Mouse (Mus musculus): ENCODE measurements around the gene Opcml. TPM values are rescaled to one million over a fixed set of nuclear protein-coding genes. Genes with fewer than 3 reads are reported as not detected.

Opcml gene
- total and polyA plus RNA-seq, 3 experiments = 0.82 TPM; not detected in 2

DNA sequence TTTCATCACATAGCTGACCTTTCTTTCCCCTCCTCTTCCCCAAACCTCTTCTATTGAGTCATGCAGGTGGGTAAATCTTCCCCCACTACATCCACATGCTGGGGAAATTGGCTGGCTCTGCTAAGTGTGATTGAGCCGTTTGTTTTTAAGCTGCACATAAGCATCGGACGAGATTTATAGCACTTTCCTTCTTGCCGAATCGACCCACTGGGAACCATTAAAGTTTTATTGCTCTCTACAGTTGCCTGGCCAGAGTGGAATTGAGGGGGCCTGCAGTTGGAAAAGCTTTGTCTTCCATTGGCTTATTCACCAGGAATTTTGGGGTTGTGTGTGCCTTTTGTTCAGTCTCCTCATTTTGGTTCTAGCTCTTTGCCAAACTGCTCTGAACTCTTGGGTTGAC is 147.1 kb downstream of the Opcml start:
- DNase-seq (ENCODE audit: low spot score) = no peak
- no peaks in the 10 kb centered on the region for H3K4me1 ChIP-seq (ENCODE audit: insufficient read depth, low read depth, low read length)
- H3K4me3 ChIP-seq (ENCODE audit: low read depth, low read length) = no peak overlapping the region
- no peaks in the 10 kb centered on the region for H3K36me3 ChIP-seq (replicated peaks)
- ATAC-seq (ENCODE audit: extremely low read depth, insufficient number of reproducible peaks, low FRiP score, poor library complexity, severe bottlenecking) = no peak
- TF ChIP-seq POLR2AphosphoS5 (IDR thresholded peaks at IDR 0.05; ENCODE audit: insufficient replicate concordance, low read depth, low read length) = no peak
- no peak for TF ChIP-seq CTCF (IDR thresholded peaks at IDR 0.05; ENCODE audit: low read depth, low read length)
- no peak for TF ChIP-seq GATA1 (IDR thresholded peaks at IDR 0.05; ENCODE audit: borderline replicate concordance, low read length)
- TF ChIP-seq GATA2 (IDR thresholded peaks at IDR 0.05; ENCODE audit: borderline replicate concordance, low read depth, low read length) = no peak
- TF ChIP-seq TAL1 (conservative IDR thresholded peaks at IDR 0.05; ENCODE audit: low read depth, low read length) = no peak
- H3K27me3 ChIP-seq (ENCODE audit: insufficient read depth, low read length) = no peaks in the 10 kb centered on the region
- no peaks in the 10 kb centered on the region for H3K9me3 ChIP-seq (replicated peaks)

DNA sequence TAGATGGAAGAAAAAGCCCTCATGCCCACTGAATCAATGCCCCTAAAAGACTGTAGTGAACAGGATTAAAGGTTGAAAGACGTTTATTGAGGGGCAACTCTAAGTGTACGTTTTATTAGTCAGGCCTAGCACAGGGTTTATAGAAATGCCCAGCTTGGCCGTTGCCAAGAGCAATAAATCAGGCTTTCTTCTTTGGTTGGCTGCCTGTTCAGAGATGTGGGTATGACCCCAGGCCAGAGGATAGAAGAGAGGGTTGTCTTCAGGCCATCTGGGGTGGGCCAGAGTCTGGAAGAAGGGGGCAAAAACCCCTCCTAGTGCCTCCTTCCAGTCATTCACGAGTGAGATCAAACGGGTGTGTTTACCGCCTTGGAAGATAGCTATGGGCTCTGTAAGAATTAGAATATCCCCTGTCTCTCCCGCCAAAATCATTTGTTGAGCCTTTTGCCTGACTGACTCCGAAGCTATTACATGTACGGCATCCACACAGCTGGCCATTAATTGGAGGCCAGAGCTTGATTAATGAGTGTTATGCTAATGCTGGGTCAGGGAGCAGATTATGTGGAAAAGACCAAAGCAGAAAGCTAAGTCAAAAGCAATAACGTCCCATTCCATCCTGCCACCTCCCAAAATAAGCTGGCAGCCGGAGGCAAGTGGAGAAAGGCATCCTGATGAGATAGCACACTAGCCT is 154.9 kb downstream of the Opcml start:
- no peaks in the 10 kb centered on the region for H3K36me3 ChIP-seq (replicated peaks)
- H3K27me3 ChIP-seq (ENCODE audit: insufficient read depth, low read length) = no peaks in the 10 kb centered on the region
- H3K4me1 ChIP-seq (ENCODE audit: insufficient read depth, low read depth, low read length) = no peaks in the 10 kb centered on the region
- no peaks in the 10 kb centered on the region for H3K9me3 ChIP-seq (replicated peaks)
- no peak overlapping the region for H3K4me3 ChIP-seq (ENCODE audit: low read depth, low read length)
- no peak for ATAC-seq (ENCODE audit: extremely low read depth, insufficient number of reproducible peaks, low FRiP score, poor library complexity, severe bottlenecking)
- no peak for DNase-seq (ENCODE audit: low spot score)
- TF ChIP-seq TAL1 (conservative IDR thresholded peaks at IDR 0.05; ENCODE audit: low read depth, low read length) (no peak), CTCF (IDR thresholded peaks at IDR 0.05; ENCODE audit: low read depth, low read length) (no peak), GATA1 (IDR thresholded peaks at IDR 0.05; ENCODE audit: borderline replicate concordance, low read length) (no peak), POLR2AphosphoS5 (IDR thresholded peaks at IDR 0.05; ENCODE audit: insufficient replicate concordance, low read depth, low read length) (no peak), GATA2 (IDR thresholded peaks at IDR 0.05; ENCODE audit: borderline replicate concordance, low read depth, low read length) (no peak)

DNA sequence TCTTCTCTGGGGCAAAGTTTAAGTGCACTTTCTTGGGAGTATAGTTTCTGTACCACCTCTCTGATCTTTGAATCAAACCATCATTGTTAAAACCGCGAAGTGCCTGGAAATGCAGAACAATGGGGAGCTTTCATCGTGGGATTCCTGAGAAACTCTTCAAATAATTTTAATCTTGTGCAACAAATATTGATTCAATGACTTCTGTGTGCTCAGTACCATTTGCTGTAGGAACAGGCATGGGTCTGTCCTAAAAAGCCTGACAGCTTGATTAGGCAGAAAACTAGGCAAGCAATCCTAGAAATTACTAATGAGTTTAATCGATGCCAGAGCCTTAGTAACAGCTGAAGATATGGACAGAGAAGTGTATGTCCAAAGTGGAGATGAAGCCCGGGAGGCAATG is 160.5 kb downstream of the Opcml start:
- H3K27me3 ChIP-seq (ENCODE audit: insufficient read depth, low read length) = no peaks in the 10 kb centered on the region

DNA sequence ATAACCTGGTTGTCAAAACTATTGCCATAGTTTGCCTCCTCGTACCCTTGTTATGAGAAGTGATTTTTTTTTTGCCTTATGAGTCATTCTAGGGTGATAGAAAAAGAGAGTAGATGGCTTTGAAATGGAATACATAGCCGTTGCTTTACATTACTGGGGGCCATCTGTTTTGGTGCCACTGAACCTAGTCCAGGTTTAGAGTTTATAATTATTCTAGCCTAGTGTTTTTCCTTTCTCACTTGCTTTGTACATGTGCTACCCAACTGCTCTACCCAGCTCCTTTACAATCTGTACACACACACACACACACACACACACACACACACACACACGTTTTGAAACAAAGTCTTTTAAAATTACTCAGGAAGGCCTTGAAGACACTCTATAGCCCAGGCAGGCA is 171.1 kb downstream of the Opcml start:
- no peaks in the 10 kb centered on the region for H3K27me3 ChIP-seq (ENCODE audit: insufficient read depth, low read length)
- DNase-seq (ENCODE audit: low spot score) (no peak), ATAC-seq (ENCODE audit: extremely low read depth, insufficient number of reproducible peaks, low FRiP score, poor library complexity, severe bottlenecking) (no peak)
- TF ChIP-seq POLR2AphosphoS5 (IDR thresholded peaks at IDR 0.05; ENCODE audit: insufficient replicate concordance, low read depth, low read length) = no peak
- no peak for TF ChIP-seq GATA2 (IDR thresholded peaks at IDR 0.05; ENCODE audit: borderline replicate concordance, low read depth, low read length)
- no peak for TF ChIP-seq GATA1 (IDR thresholded peaks at IDR 0.05; ENCODE audit: borderline replicate concordance, low read length)
- TF ChIP-seq TAL1 (conservative IDR thresholded peaks at IDR 0.05; ENCODE audit: low read depth, low read length) = no peak
- no peak for TF ChIP-seq CTCF (IDR thresholded peaks at IDR 0.05; ENCODE audit: low read depth, low read length)
- no peak overlapping the region for H3K4me3 ChIP-seq (ENCODE audit: low read depth, low read length)
- H3K9me3 ChIP-seq (replicated peaks) = no peaks in the 10 kb centered on the region
- no peaks in the 10 kb centered on the region for H3K36me3 ChIP-seq (replicated peaks)
- H3K4me1 ChIP-seq (ENCODE audit: insufficient read depth, low read depth, low read length) = no peaks in the 10 kb centered on the region

More for the DNA sequence above, 160.5 kb downstream of the Opcml start:
- no peak for TF ChIP-seq GATA1 (IDR thresholded peaks at IDR 0.05; ENCODE audit: borderline replicate concordance, low read length)
- TF ChIP-seq GATA2 (IDR thresholded peaks at IDR 0.05; ENCODE audit: borderline replicate concordance, low read depth, low read length) = no peak
- no peak for TF ChIP-seq POLR2AphosphoS5 (IDR thresholded peaks at IDR 0.05; ENCODE audit: insufficient replicate concordance, low read depth, low read length)
- no peak for TF ChIP-seq CTCF (IDR thresholded peaks at IDR 0.05; ENCODE audit: low read depth, low read length)
- TF ChIP-seq TAL1 (conservative IDR thresholded peaks at IDR 0.05; ENCODE audit: low read depth, low read length) = no peak
- Histone ChIP-seq H3K4me3 (ENCODE audit: low read depth, low read length) (no peak overlapping the region), H3K36me3 (replicated peaks) (no peaks in the 10 kb centered on the region), H3K4me1 (ENCODE audit: insufficient read depth, low read depth, low read length) (no peaks in the 10 kb centered on the region), H3K9me3 (replicated peaks) (no peaks in the 10 kb centered on the region)
- ATAC-seq (ENCODE audit: extremely low read depth, insufficient number of reproducible peaks, low FRiP score, poor library complexity, severe bottlenecking) (no peak), DNase-seq (ENCODE audit: low spot score) (no peak)

DNA sequence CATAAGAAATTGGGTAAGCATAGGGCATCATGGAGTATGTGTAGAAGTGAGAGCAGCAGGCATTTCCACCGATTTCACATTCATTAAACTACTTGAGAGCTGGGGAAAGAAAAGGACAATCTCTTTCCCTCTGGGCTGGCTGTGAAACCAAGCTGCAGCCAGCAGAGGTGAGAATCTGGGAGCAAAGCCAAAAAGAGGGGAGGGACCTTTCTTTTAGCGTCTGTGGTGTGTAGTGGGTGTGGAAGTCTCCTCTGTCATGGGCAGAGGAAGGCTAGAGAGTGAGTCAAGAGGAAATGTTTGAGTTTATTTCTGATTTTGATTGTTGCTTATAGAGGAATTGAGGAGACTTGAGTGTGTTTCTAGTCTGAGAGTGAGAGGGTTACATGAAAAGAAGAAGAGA is 172.8 kb downstream of the Opcml start:
- H3K4me3 ChIP-seq (ENCODE audit: low read depth, low read length) = no peak overlapping the region
- H3K27me3 ChIP-seq (ENCODE audit: insufficient read depth, low read length) = no peaks in the 10 kb centered on the region
- ATAC-seq (ENCODE audit: extremely low read depth, insufficient number of reproducible peaks, low FRiP score, poor library complexity, severe bottlenecking) (no peak), DNase-seq (ENCODE audit: low spot score) (no peak)
- H3K9me3 ChIP-seq (replicated peaks) = no peaks in the 10 kb centered on the region
- TF ChIP-seq GATA1 (IDR thresholded peaks at IDR 0.05; ENCODE audit: borderline replicate concordance, low read length) (no peak), GATA2 (IDR thresholded peaks at IDR 0.05; ENCODE audit: borderline replicate concordance, low read depth, low read length) (no peak), TAL1 (conservative IDR thresholded peaks at IDR 0.05; ENCODE audit: low read depth, low read length) (no peak), POLR2AphosphoS5 (IDR thresholded peaks at IDR 0.05; ENCODE audit: insufficient replicate concordance, low read depth, low read length) (no peak), CTCF (IDR thresholded peaks at IDR 0.05; ENCODE audit: low read depth, low read length) (no peak)
- H3K36me3 ChIP-seq (replicated peaks) = no peaks in the 10 kb centered on the region
- H3K4me1 ChIP-seq (ENCODE audit: insufficient read depth, low read depth, low read length) = no peaks in the 10 kb centered on the region

DNA sequence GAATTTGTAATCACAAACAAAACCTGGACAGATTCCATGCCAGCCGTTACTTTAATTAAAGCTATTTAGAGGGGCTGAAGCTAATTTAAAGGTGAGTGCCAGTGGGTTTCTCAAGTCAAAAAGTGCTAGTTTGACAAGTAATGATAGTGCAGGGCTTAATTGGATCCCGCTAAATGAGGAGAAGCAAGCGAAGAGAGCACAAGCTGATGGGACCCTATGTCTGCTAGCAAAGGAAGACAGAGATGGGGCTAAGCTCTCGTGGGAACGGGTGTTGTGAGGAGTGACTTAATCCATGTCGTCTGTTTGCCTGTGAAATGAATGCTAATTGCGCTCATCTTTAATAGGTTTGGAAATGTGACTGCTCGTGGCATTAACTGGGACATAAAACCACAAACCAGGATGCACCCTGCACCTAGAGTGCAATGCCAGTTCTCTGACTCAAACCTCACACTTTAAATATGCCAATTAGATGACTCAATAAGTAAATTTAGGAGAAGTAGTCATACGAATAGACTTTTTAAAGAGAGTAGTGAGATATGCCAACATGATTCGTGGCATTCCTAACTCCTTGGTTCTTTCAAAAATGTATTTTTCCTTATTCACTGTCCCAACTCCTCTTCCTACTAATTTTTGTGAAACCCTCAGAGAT is 174.5 kb downstream of the Opcml start:
- ATAC-seq (ENCODE audit: extremely low read depth, insufficient number of reproducible peaks, low FRiP score, poor library complexity, severe bottlenecking) = no peak
- no peak for TF ChIP-seq GATA1 (IDR thresholded peaks at IDR 0.05; ENCODE audit: borderline replicate concordance, low read length)
- no peak for TF ChIP-seq TAL1 (conservative IDR thresholded peaks at IDR 0.05; ENCODE audit: low read depth, low read length)
- TF ChIP-seq POLR2AphosphoS5 (IDR thresholded peaks at IDR 0.05; ENCODE audit: insufficient replicate concordance, low read depth, low read length) = no peak
- no peak for TF ChIP-seq GATA2 (IDR thresholded peaks at IDR 0.05; ENCODE audit: borderline replicate concordance, low read depth, low read length)
- TF ChIP-seq CTCF (IDR thresholded peaks at IDR 0.05; ENCODE audit: low read depth, low read length) = no peak
- H3K4me1 ChIP-seq (ENCODE audit: insufficient read depth, low read depth, low read length) = no peaks in the 10 kb centered on the region
- H3K9me3 ChIP-seq (replicated peaks) = no peaks in the 10 kb centered on the region
- H3K36me3 ChIP-seq (replicated peaks) = no peaks in the 10 kb centered on the region
- H3K4me3 ChIP-seq (ENCODE audit: low read depth, low read length) = no peak overlapping the region
- DNase-seq (ENCODE audit: low spot score) = no peak
- H3K27me3 ChIP-seq (ENCODE audit: insufficient read depth, low read length) = no peaks in the 10 kb centered on the region

All from G1E (cell line).